Mouse (Mus musculus): ENCODE results near the gene Zfp14. TPM values are rescaled to one million over a fixed set of nuclear protein-coding genes. Genes with fewer than 3 reads are reported as not detected.

Zfp14 gene
- total RNA-seq, 2 experiments from 2014 or later: 2.4 to 3.4 TPM

Small RNA genes lying within 50 kb of the gene (microRNA-seq; reads per million reads assigned to microRNA genes)
- not detected for gene Gm23368

Other genes starting within 250 kb of the Zfp14 start
- 10 to 100 TPM; 10.9 to 14.4 TPM for gene Zfp790, start 235.3 kb downstream of the Zfp14 start, total RNA-seq (2021)
- 1 to 10 TPM in 1 of 2 experiments, under 1 TPM in 1; 0.91 to 1.0 TPM for gene Zfp940, start 197.7 kb downstream of the Zfp14 start, total RNA-seq (2021)
- gene Zfp420, start 191.4 kb downstream of the Zfp14 start, total RNA-seq (2021): 1 to 10 TPM; 4.6 to 4.9 TPM
- gene Zfp27, start 144.8 kb downstream of the Zfp14 start, total RNA-seq (2021): 10 to 100 TPM; 10.9 to 14.7 TPM
- 10 to 100 TPM; 14.4 to 15.5 TPM for gene Zfp383, start 143.2 kb downstream of the Zfp14 start, total RNA-seq (2021)
- gene Zfp74, start 97.3 kb downstream of the Zfp14 start, total RNA-seq (2021): 10 to 100 TPM; 10.9 to 12.9 TPM
- gene Zfp568, start 67.4 kb downstream of the Zfp14 start, total RNA-seq (2021): 100 to 1,000 TPM; 140 to 141 TPM
- gene Zfp82, start 21.5 kb upstream of the Zfp14 start, total RNA-seq (2021): 1 to 10 TPM; 4.4 to 5.3 TPM
- not detected for gene Gm26920, start 39.0 kb upstream of the Zfp14 start, total RNA-seq (2021)
- 1 to 10 TPM; 4.8 to 5.6 TPM for gene Zfp566, start 39.1 kb upstream of the Zfp14 start, total RNA-seq (2021)
- gene Zfp260, start 43.4 kb upstream of the Zfp14 start, total RNA-seq (2021): 10 to 100 TPM; 52.5 to 65.2 TPM
- 1 to 10 TPM; 8.0 to 9.4 TPM for gene Zfp382, start 70.6 kb upstream of the Zfp14 start, total RNA-seq (2021)
- gene Zfp146, start 118.4 kb upstream of the Zfp14 start, total RNA-seq (2021): 10 to 100 TPM; 46.2 to 54.5 TPM
- 100 to 1,000 TPM; 268 to 275 TPM for gene Cox7a1, start 132.8 kb upstream of the Zfp14 start, total RNA-seq (2021)
- gene Capns1, start 147.4 kb upstream of the Zfp14 start, total RNA-seq (2021): 100 to 1,000 TPM; 272 to 284 TPM
- gene Polr2i, start 180.6 kb upstream of the Zfp14 start, total RNA-seq (2021): 10 to 100 TPM; 91.6 to 94.0 TPM
- gene Tbcb, start 180.9 kb upstream of the Zfp14 start, total RNA-seq (2021): 10 to 100 TPM; 62.5 to 64.9 TPM
- under 1 TPM; 0.78 TPM for gene Ovol3, start 184.3 kb upstream of the Zfp14 start, total RNA-seq (2021)
- under 1 TPM; 0.29 to 0.96 TPM for gene Thap8, start 228.7 kb upstream of the Zfp14 start, total RNA-seq (2021)
- gene Wdr62, start 229.0 kb upstream of the Zfp14 start, total RNA-seq (2021): 1 to 10 TPM; 5.5 to 7.4 TPM
- gene Clip3, start 240.3 kb upstream of the Zfp14 start, total RNA-seq (2021): 10 to 100 TPM; 29.8 to 42.1 TPM

Data from gastrocnemius, postnatal 4 days (tissue).